Mouse (Mus musculus) olfactory bulb, adult 2 months (tissue): ENCODE results near the gene Clk2. TPM values are rescaled to one million over a fixed set of nuclear protein-coding genes. Genes with fewer than 3 reads are reported as not detected.

ENCODE experiments used
- H3K27ac ChIP-seq: fragments of 200-500 bp; 2 replicates; pipeline ENCODE4 v1.5.1; 2012; ENCODE audit warnings: low read depth, low read length; ENCODE audit not compliant: insufficient read depth
- H3K4me1 ChIP-seq: fragments of 200-500 bp; 2 replicates; pipeline ENCODE4 v1.6.1; 2012; ENCODE audit warnings: low read length; ENCODE audit not compliant: control insufficient read depth, insufficient read depth
- H3K4me3 ChIP-seq: fragments of 200-500 bp; 2 replicates; pipeline ENCODE4 v1.5.1; 2012; ENCODE audit warnings: mild to moderate bottlenecking, low read depth, low read length, moderate library complexity; ENCODE audit not compliant: insufficient read depth
- CTCF ChIP-seq: fragments of 200-500 bp; IDR thresholded peaks from 2 replicates; pipeline ENCODE4 v1.5.1; 2012; ENCODE audit warnings: low read depth, mild to moderate bottlenecking, low read length, moderate library complexity; ENCODE audit not compliant: insufficient read depth
- POLR2A ChIP-seq: fragments of 200-500 bp; IDR thresholded peaks from 2 replicates; pipeline ENCODE4 v1.6.1; 2012; ENCODE audit warnings: mild to moderate bottlenecking, low read depth, low read length, moderate library complexity; ENCODE audit not compliant: insufficient read depth
- WGBS: fragments of 180-500 bp; shearing (Covaris S2); methylation state at CpG from one replicate; pipeline ENCODE4 v1.1.7; 2018; 5-methylcytosine and 5-hydroxymethylcytosine counted together
- polyA plus RNA-seq: library from polyadenylated mRNA; stranded (reverse); fragments of >200 nt; gene quantifications from 2 replicates; pipeline ENCODE4 v1.2.4, GENCODE M21; 2012; ENCODE audit warnings: low replicate concordance; ENCODE audit not compliant: missing spikeins, insufficient read depth, insufficient read length

The Clk2 gene
- not detected in 2 replicates for polyA plus RNA-seq

DNA sequence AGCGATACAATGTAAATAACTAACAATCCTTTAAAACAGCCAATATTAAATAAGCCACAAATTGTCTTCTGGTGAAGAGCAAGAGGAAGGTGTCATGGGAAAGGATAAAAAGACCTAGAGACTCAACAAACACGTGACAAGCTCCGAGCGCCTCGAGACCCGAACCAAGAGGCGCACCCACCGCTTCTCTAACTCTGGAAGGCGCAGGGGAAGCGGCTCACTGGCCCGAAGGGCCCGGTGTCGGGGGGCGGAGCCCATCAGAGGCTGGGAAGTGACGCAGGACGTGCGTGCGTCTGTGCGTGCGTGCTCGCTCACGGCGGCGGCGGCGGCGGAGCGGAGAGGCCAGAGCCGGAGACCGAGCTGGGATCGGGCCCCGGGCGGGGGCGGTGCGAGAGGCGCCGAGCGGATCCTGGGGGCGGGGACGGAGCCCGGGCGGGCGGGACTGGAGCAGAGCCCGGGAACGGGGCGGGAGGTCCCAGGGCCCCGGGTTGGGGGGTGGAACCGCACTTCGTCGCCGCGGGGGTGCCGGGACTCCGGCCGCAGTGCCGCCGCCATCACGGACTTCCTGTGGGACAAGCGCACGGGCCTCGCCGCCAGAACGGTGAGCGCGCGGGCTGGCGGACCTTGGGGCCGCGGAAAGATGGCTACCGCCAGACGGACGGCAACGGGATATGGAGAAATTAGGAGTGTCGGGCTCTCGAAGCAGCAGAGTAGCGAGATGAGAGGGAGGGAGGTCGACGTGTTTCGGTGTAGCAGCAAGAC, at the start of gene Clk2:
Gene Clk2, plus strand, starts transcription at position 290 of the 762 bp plus-strand sequence.
- no peak for TF ChIP-seq CTCF
- peak; percentile 88 for TF ChIP-seq POLR2A
- peak within 1 kb of the TSS; percentile 85 for H3K27ac ChIP-seq
- peak within 1 kb of the TSS; percentile 96 for H3K4me3 ChIP-seq
- H3K4me1 ChIP-seq = peaks cover 9% of the 10 kb centered on the region; the same call in 1 of the 2 replicates
- WGBS = under 1% methylated on average over 79 of the region's 79 CpGs

DNA sequence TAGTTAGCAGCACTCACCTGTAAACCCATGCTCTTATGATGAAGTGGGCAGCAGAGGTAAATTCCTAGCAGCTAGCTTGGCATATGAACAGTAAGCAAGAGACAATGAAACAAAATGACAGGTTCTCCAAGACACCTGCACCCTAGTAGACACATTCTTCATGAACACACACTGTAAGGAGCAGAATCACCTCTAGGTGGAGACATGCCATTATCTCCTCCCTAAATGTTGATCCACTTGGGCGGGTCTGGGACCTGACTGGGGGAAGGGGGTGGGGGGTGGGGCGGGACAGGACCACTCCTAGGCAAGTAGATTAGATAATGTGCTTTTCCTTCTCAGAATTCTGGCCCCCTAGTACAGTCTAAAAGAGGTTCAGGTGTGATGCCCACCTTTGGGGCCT, 49.1 kb upstream of the Clk2 start:
- Histone ChIP-seq H3K27ac (no peak overlapping the region), H3K4me1 (no peaks in the 10 kb centered on the region), H3K4me3 (no peak overlapping the region)
- 13% methylated on average over 2 of the region's 2 CpGs for WGBS
- TF ChIP-seq POLR2A (no peak), CTCF (no peak)

DNA sequence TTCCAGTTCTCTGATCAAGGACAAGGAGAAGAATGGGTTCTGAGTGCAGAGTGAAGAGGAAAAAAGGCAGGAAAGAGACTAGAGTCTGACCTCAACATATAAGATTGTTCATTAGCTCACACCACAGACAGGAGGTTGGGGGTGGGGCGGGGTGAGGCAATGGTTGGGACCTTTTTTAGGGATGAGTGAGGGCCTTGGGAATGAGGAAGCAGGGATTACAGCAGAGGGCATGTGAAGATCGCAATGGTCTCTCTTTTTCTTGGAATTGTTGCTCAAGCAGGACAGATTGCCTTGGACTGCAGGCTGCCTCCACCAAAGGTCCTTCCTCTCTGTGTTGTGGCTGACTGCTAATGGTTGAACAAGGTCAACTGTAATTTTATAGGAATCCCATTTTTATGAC, 41.3 kb upstream of the Clk2 start:
- no peak overlapping the region for H3K27ac ChIP-seq
- TF ChIP-seq CTCF = no peak
- no peak for TF ChIP-seq POLR2A
- WGBS = 81% methylated on average over 2 of the region's 2 CpGs
- no peak overlapping the region for H3K4me3 ChIP-seq
- H3K4me1 ChIP-seq = no peaks in the 10 kb centered on the region

DNA sequence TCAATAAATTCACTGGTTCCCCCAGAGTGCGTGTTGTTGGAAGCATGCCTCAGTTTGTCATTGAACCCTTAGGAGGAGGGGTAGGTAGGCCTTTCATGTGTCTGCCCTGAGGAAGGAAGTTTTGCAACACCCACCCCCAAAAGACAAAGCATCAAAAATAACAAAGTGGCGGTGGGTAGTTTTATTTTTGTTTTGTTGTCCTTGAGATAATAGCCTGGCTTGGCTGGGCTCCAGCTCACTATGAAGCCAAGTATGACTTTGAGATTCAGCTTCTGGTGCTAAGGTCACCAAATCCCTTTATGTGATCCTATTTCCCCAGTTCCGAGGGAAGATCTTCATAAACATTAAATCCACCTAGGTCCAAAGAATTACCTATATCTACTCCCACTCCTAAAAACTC, 40.4 kb upstream of the Clk2 start:
- Histone ChIP-seq H3K4me3 (no peak overlapping the region), H3K27ac (no peak overlapping the region), H3K4me1 (no peaks in the 10 kb centered on the region)
- no peak for TF ChIP-seq POLR2A
- TF ChIP-seq CTCF = no peak
- 64% methylated on average over 3 of the region's 3 CpGs for WGBS

DNA sequence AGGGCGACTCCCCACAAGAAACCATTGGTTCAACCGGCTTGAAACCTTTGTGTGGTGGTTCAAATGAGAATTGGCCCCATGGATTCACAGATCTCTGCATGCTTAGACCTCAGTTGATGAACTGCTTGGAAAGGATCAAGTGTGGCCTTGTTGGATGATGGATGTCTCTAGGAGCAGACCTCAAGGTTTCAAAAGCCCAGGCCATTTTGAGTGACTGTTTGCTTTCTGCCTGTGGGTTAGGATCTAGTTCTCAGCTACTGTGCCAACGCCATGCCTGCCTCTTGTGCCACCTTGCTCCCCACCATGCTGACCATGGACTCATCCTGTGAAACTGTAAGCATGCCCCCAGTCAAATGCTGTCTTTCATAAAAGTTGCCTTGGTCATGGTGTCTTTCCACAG, 38.6 kb upstream of the Clk2 start:
- TF ChIP-seq CTCF (no peak), POLR2A (no peak)
- 97% methylated on average over 3 of the region's 3 CpGs for WGBS
- H3K4me3 ChIP-seq = no peak overlapping the region
- H3K27ac ChIP-seq = no peak overlapping the region
- H3K4me1 ChIP-seq = no peaks in the 10 kb centered on the region

DNA sequence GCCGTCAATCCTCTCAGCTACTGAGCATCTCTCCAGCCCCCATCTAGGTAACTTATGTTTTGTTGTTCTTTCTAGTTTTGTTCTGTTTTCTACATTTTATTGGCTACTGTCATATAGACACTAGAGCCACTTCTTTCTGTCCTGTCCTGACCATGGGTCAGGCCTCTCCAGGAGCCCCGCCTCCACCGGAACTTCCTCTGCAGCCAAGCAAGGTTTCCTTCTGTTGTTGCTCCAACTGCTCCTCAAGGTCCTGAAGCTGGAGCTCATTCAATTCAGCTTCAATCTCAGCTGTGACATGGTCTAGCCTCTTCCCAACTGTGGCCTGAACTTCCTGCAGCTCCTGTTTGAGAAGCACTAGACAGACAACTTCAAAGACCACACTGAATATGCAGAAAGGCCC, 34.7 kb upstream of the Clk2 start:
- Histone ChIP-seq H3K4me1 (peaks cover 14% of the 10 kb centered on the region), H3K4me3 (no peak overlapping the region), H3K27ac (no peak overlapping the region)
- 92% methylated on average over 3 of the region's 3 CpGs for WGBS
- no peak for TF ChIP-seq CTCF
- no peak for TF ChIP-seq POLR2A

DNA sequence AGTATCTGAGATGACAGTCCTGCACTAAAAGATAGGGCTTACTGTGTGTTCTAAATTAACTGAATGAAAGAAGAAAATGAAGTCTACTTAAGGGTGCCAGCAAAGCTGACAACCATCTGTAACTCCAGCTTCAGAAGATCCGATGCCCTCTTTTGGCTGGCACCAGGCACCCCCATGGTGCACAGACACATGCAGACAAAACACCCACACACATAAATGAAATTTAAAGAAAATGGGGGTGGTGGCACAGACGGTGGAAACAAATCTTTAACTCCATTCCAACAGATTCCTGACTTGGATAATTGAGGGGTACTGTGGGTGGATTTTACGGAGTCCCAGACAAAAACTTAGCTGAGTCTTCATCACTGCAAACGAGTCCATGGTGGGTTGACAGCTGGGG, 32.8 kb upstream of the Clk2 start:
- Histone ChIP-seq H3K4me1 (peaks cover 14% of the 10 kb centered on the region), H3K27ac (no peak overlapping the region), H3K4me3 (peak overlapping the region; percentile 50; the same call in 1 of the 2 replicates)
- 12% methylated on average over 4 of the region's 4 CpGs for WGBS
- TF ChIP-seq CTCF (no peak), POLR2A (no peak)

DNA sequence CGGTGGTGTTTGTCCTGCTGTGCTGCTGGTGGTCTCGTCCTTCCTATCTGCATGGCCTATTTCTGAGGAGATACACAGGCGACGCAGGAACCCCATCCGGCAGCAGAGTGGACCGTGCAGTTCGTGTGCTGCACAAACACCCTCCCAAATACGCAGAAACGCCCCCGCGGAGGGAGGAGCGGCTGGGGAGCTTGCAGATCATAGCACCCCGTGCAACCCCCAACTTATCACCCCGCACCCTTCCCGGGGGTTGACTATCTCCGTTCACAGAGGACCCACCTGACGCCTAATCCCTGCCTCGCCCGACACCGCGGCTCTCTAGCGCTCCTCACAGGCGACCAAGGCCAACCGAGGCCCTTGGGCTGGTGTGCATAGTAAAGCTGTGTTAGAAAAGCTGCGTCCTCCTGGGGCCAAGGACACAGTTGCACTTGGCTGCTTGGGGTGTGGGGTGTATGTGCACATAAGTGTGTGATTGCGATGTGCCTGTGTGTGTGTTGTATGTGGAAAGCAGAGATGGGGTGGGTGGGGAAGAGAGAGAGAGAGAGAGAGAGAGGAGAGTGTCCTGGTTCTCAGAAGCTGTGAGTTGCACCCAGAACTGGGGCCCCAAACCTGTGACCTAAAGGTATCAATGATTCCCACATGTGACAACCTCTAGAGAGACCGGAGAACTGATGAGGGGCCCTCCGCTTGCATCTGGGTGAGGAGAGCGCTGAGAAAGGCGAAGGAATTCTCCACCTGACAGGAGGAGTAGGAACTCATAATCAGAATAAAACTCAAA, 32.1 kb upstream of the Clk2 start:
- Histone ChIP-seq H3K4me1 (peaks cover 14% of the 10 kb centered on the region), H3K27ac (peak overlapping the region; percentile 23), H3K4me3 (peak overlapping the region; percentile 50)
- TF ChIP-seq CTCF (peak; percentile 51; the same call in 1 of the 2 replicates), POLR2A (no peak)
- WGBS = 14% methylated on average over 30 of the region's 30 CpGs

DNA sequence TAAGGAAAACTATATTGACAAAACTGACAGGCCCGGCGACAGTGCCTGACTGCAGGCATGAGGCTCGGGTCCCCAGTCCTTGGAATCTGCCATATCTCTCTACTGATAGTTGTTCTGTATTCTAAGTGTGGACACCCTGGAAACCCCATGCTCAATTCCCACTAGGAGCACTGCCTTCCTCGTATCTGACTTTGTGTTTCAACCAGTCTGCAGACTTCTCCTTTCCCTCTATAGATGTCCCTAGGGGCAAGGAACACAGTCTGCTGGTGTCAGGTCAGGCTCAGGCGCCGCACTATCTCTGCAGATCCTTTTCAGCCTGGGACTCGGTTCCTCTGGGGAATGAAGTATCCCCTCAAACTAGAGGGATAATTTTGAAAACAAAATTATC, 31.5 kb upstream of the Clk2 start:
- Histone ChIP-seq H3K4me1 (peaks cover 14% of the 10 kb centered on the region), H3K4me3 (no peak overlapping the region), H3K27ac (no peak overlapping the region)
- 85% methylated on average over 7 of the region's 7 CpGs for WGBS
- no peak for TF ChIP-seq POLR2A
